Mouse (Mus musculus) embryonic fibroblast, embryonic 13.5 days (primary cell): Measurements from ENCODE around the gene Zfp961. TPM values are rescaled to one million over a fixed set of nuclear protein-coding genes. Genes with fewer than 3 reads are reported as not detected.
A peak's percentile ranks its signal among the peaks of the same experiment; 100 is the strongest.
"Not testable (repeated sequence)": the region's sequence is repeated elsewhere in the genome, so short reads cannot be mapped to it uniquely, and the experiment has no call there.

Experiments
- H3K27ac ChIP-seq: 2 replicates; pipeline ENCODE4 v1.5.1; 2012; ENCODE audit warnings: low read length, control low read depth, inconsistent platforms; ENCODE audit not compliant: insufficient read depth
- H3K4me1 ChIP-seq: 2 replicates; pipeline ENCODE4 v1.6.1; 2011; ENCODE audit warnings: low read length; ENCODE audit not compliant: control insufficient read depth, insufficient read depth
- H3K4me3 ChIP-seq: 2 replicates; pipeline ENCODE4 v1.5.1; 2011; ENCODE audit warnings: mild to moderate bottlenecking, control low read depth, low read length; ENCODE audit not compliant: insufficient read depth
- CTCF ChIP-seq: IDR thresholded peaks from 2 replicates; pipeline ENCODE4 v1.5.1; 2011; ENCODE audit warnings: mild to moderate bottlenecking, control low read depth, low read length, moderate library complexity, borderline replicate concordance; ENCODE audit not compliant: insufficient read depth
- POLR2A ChIP-seq: IDR thresholded peaks from 2 replicates; pipeline ENCODE4 v1.6.1; 2011; ENCODE audit warnings: low read depth, mild to moderate bottlenecking, control low read depth, low read length, moderate library complexity
- polyA plus RNA-seq: library from polyadenylated mRNA; stranded (reverse); fragments of >200 nt; gene quantifications from 2 replicates; pipeline ENCODE4 v1.2.4, GENCODE M21; 2011; ENCODE audit warnings: low read depth; ENCODE audit not compliant: missing spikeins, insufficient read length

Zfp961 gene
- polyA plus RNA-seq, 1 experiment = 12.5 TPM

GRCm38 (mm10) chr8:71984601-71985000 is 33.8 kb downstream of the Zfp961 start:
- Histone ChIP-seq H3K27ac (no peak overlapping the region), H3K4me3 (no peak overlapping the region), H3K4me1 (no peaks in the 10 kb centered on the region)
- TF ChIP-seq CTCF (no peak), POLR2A (no peak)

GRCm38 (mm10) chr8:71988110-71988866 is 37.5 kb downstream of the Zfp961 start:
- Histone ChIP-seq H3K27ac (no peak overlapping the region), H3K4me3 (peak overlapping the region; percentile 32), H3K4me1 (no peaks in the 10 kb centered on the region)
- TF ChIP-seq CTCF = no peak
- peak; percentile 70 for TF ChIP-seq POLR2A

DNA sequence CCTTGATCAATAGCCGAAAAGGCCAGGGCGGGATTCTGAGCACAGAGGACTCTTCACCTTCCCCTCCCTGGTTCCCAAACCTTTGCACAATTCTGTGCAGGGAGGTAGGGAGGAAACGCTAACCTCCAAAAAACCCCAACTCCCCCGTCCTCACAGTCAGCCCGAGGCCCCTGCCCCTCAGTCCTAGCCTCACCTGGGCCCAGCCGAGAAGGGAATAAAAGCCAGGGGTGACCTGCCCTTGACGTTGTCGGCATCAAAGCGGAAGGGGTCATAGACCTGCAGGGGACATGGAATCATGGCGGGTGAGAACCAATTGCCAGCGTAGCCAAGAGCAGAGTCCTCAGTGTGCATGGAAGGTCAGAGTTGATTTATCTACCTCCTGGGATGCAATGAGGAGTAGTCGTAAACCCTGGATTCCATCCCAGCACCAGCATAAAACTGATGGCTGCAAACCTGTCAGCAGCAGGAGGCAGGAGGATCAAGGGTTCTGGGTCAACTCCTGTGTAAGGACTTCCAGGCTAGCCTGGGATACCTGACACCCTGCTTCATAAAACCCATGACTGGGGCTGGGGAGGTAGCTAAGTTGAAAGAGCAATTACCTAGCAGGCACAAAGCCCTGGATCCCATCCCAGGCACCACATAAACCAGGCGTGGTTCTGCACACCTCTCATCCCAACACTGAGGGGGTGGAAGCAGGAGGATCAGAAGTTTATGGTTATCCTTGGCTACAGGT is 38.2 kb downstream of the Zfp961 start:
- no peak for TF ChIP-seq CTCF
- no peak for TF ChIP-seq POLR2A
- Histone ChIP-seq H3K27ac (no peak overlapping the region), H3K4me3 (peak overlapping the region; percentile 32), H3K4me1 (no peaks in the 10 kb centered on the region)

GRCm38 (mm10) chr8:71999434-71999833 is 48.6 kb downstream of the Zfp961 start:
- Histone ChIP-seq H3K4me1 (no peaks in the 10 kb centered on the region), H3K27ac (no peak overlapping the region), H3K4me3 (no peak overlapping the region)
- TF ChIP-seq CTCF (no peak), POLR2A (no peak)

- Histone ChIP-seq H3K4me1 (no peaks in the 10 kb centered on the region), H3K4me3 (no peak overlapping the region), H3K27ac (no peak overlapping the region)
- TF ChIP-seq POLR2A (no peak), CTCF (no peak)
Observed at GRCm38 (mm10) chr8:72000223-72000622, 49.4 kb downstream of the Zfp961 start.

- H3K4me3 ChIP-seq = no peak overlapping the region
- TF ChIP-seq CTCF = no peak
- TF ChIP-seq POLR2A = no peak
- H3K27ac ChIP-seq = no peak overlapping the region
- no peaks in the 10 kb centered on the region for H3K4me1 ChIP-seq
Observed at GRCm38 (mm10) chr8:72002942-72003341, 52.1 kb downstream of the Zfp961 start.

DNA sequence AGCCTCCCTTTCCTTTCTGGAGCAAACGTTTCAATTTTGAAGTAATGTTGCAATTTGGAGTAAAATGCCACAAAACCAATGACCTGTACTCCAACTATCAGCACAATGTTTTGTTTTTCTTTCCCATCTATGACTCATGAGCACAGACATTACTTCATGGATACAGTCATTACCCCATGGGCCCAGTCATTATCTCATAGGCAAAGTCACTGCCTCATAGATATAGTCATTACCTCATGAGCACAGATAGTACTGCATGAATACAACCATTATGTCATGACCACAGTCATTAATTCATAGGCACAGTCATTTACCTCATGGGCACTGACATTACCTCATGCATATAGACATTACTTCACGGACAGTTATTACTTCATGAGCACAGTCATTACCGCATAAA is 55.1 kb downstream of the Zfp961 start:
- no peak for TF ChIP-seq POLR2A
- no peak for TF ChIP-seq CTCF

GRCm38 (mm10) chr8:72006763-72007162 is 55.9 kb downstream of the Zfp961 start:
- H3K4me1 ChIP-seq = no peaks in the 10 kb centered on the region
- no peak overlapping the region for H3K4me3 ChIP-seq
- TF ChIP-seq POLR2A = no peak
- H3K27ac ChIP-seq = no peak overlapping the region

More for the DNA sequence above, 55.1 kb downstream of the Zfp961 start:
- H3K27ac ChIP-seq = no peak overlapping the region
- no peak overlapping the region for H3K4me3 ChIP-seq
- no peaks in the 10 kb centered on the region for H3K4me1 ChIP-seq

DNA sequence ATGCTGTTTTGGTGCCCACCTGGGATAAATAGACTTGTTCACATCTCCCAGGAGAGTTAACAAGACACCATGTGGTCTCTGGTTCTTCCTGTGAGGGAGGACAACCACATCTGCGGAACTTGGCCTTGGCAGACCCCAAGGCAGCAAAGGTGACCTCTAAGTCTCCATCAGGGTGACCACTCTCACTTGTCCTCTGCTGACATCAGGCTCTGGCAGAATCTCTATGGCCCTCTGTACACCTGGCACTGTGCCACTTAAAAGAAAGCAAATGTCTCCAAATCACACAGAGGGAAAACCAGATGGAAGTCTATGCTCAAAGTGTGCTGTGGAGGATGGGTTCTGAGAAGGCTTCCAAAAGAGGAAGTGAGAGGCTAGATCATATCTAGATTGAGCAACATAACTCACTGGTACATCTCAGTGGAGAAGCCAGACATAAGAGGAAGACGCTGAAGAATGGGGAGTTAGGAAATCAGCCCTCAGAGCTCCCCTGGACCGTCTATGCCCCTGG is 57.4 kb downstream of the Zfp961 start:
- TF ChIP-seq CTCF = no peak
- no peak for TF ChIP-seq POLR2A
- Histone ChIP-seq H3K4me1 (no peaks in the 10 kb centered on the region), H3K4me3 (no peak overlapping the region), H3K27ac (no peak overlapping the region)

- TF ChIP-seq CTCF = no peak
- TF ChIP-seq POLR2A = no peak
- H3K4me1 ChIP-seq = no peaks in the 10 kb centered on the region
- H3K4me3 ChIP-seq = no peak within 1 kb of the TSS
- H3K27ac ChIP-seq = no peak within 1 kb of the TSS
Observed at GRCm38 (mm10) chr8:72009473-72009872, 58.6 kb downstream of the Zfp961 start, which contains the start of gene Cyp4f18. Gene Cyp4f18 (minus strand): TSS chr8:72009626.

DNA sequence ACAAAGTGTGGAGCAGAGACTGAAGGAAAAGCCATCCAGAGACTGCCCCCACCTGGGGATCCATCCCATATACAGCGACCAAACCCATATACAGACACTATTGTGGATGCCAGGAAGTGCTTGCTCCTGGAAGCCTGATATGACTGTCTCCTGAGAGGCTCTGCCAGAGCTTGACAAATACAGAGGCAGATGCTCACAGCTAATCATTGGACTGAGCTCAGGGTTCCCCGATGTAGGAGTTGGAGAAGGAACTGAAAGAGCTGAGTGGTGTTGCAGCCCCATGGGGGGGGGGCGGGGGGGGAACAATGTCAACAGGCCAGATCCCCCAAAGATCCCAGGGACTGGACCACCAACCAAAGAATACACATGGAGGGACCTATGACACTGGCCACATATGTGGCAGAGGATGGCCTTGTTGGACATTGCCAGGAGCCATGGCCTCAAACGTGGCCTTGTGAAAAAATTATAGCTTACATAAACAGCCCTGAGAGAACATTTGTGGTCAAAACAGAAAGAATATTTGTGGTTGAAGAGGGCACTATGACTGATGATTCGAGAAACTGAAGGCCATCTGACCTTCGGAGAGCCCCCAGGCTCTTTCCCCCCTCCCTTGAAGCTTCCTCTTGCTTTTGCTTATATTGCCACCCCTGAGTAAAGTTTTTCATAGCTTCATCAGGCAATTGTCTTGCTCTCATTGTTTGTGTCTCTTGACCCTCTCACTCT is 62.8 kb downstream of the Zfp961 start:
- H3K27ac ChIP-seq, H3K4me1 ChIP-seq, H3K4me3 ChIP-seq: not testable (repeated sequence)

DNA sequence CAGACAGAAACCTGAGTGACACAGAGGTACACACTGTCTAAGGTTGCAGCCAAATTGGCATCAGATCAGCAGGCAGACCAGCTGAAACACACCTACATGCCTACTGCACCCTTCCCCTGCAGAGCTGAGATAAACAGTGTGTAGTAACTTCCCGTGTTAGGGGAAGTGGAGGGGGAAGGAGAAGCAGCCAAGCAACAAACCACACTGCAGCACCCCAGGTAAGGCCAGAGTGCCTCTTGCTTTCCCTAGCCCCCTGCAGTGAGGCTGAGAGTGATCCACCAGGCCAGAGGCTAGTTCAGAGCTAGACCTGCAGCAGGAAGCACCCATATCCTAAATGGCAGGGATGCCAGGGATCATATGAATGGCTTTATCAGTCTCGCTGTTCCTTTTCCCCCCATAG is 66.5 kb downstream of the Zfp961 start:
- not testable (repeated sequence) for H3K27ac ChIP-seq, H3K4me3 ChIP-seq
- H3K4me1 ChIP-seq = peaks cover 14% of the 10 kb centered on the region
